Mouse (Mus musculus): ENCODE results near the gene Scn1a. TPM values are rescaled to one million over a fixed set of nuclear protein-coding genes. Genes with fewer than 3 reads are reported as not detected.

The Scn1a gene
- polyA plus RNA-seq, 1 experiment from 2014 or later, result 9.5 TPM

DNA sequence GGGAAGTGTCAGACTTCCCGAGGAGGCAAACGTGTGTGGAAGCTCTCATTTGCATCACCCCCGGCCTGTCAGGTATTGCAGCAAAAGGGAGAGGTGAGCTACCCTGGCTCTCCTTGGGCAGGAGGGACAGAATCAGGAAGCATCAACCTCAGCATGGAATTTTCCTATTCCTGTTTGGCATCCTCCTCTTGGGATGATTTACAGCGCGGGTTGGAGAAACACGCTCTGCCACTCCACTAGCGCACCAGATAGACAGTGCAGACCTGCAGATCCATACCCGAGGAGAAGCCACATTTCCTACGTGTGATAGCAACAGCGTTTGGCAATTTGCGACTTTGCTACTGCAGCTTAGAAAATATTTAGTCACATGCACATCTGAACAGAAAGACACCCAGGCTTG is 32.2 kb downstream of the Scn1a start:
- Histone ChIP-seq H3K4me1 (replicated peaks) (peaks cover 19% of the 10 kb centered on the region), H3K36me3 (no peaks in the 10 kb centered on the region), H3K9ac (replicated peaks) (peak overlapping the region; percentile 59), H3K4me3 (replicated peaks) (peak overlapping the region; percentile 53), H3K27me3 (0 out of 2 replicates have a peak, but pooled peaks cover 3% of the 10 kb centered on the region), H3K27ac (no peak overlapping the region), H3K9me3 (no peaks in the 10 kb centered on the region), H3K4me2 (replicated peaks) (peak overlapping the region; percentile 60)
- WGBS, result 30% methylated on average over 11 of the region's 11 CpGs
- no peak for ATAC-seq

DNA sequence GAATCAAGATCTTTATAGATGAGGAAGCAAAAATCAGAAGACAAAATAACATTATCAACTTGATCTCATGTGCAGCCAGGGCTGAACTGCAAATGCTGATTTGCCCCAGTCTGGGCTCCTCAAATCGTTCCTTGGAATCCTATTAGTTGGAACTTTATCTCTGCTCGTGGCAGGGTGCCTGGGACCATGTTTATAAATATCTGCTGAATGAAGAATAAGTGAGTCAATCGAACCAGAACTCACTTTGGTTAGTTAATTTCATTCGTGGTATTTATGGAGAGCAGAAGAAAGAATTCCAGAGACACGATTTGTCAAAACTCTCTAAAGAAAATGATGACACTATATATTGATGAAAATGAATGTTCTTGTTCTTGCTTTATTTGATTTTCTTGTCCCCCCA is 48.1 kb downstream of the Scn1a start:
- no peaks in the 10 kb centered on the region for H3K9me3 ChIP-seq
- no peaks in the 10 kb centered on the region for H3K27me3 ChIP-seq
- ATAC-seq, result no peak
- H3K4me1 ChIP-seq (replicated peaks), result no peaks in the 10 kb centered on the region
- H3K4me3 ChIP-seq (replicated peaks), result no peak overlapping the region
- no peak overlapping the region for H3K4me2 ChIP-seq (replicated peaks)
- no peak overlapping the region for H3K9ac ChIP-seq (replicated peaks)
- no peak overlapping the region for H3K27ac ChIP-seq
- no peaks in the 10 kb centered on the region for H3K36me3 ChIP-seq
- WGBS, result 81% methylated on average over 5 of the region's 5 CpGs

DNA sequence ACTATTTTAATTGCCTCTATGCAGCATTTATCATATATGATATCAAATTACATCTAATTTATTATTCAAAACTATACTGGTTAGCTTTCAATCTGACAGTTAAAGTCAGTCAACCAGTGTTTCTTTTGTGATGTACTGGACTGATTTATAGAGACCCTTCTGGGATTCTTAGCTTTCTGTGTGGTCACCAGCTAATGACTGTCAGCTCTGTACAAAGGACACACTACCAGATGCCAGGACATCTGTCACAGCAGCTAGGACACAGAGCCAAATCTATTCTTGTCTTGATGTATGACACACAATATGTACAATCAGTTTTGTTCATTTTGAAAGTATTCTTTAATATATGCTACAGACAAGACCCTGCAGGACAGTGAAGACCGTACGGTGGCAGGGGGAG is 72.7 kb downstream of the Scn1a start:
- 56% methylated on average over 2 of the region's 2 CpGs for WGBS
- ATAC-seq, result no peak
- no peak overlapping the region for H3K27ac ChIP-seq

DNA sequence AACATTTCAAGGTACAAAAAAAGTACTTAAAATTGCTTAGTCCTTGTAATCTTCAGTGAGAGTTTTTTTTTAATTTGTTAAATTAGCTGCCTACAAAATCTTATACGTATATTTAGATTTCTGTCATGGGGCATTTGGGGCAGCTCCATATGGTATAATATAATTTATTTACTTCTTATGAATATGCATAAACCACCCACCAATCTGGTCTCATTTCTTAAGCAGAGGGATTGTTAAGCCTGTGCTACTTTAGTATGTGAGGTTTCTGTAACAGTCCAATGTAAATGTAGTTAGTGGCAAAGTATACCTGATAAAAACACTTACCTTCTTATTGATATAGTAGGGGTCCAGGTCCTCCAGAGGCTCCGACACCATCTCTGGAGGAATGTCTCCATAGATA is 90.0 kb downstream of the Scn1a start:
- WGBS, result 91% methylated on average over 2 of the region's 2 CpGs

More for the DNA sequence above, 72.7 kb downstream of the Scn1a start:
- Histone ChIP-seq H3K9ac (replicated peaks) (no peak overlapping the region), H3K4me1 (replicated peaks) (no peaks in the 10 kb centered on the region), H3K4me3 (replicated peaks) (no peak overlapping the region), H3K4me2 (replicated peaks) (no peak overlapping the region), H3K36me3 (no peaks in the 10 kb centered on the region), H3K27me3 (no peaks in the 10 kb centered on the region), H3K9me3 (no peaks in the 10 kb centered on the region)

DNA sequence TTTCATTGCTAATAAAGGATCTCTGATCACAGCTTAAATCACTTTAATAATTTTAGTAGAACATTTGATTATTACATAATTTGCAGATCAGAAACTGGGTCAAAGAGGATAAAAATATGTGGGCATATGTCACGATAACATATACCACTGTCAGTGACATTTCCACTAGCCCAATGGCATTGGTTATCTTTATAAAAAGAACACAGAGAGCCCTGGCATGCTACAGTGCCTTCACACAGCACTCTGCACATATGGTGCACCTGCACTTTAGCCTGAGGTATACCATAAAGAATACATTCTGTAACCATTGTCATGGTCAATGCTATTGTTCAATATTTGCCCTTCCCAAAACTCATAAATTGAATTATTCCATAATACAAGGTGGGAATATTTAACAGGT is 94.0 kb downstream of the Scn1a start:
- H3K36me3 ChIP-seq, result no peaks in the 10 kb centered on the region
- no peaks in the 10 kb centered on the region for H3K9me3 ChIP-seq
- no peak overlapping the region for H3K9ac ChIP-seq (replicated peaks)
- no peaks in the 10 kb centered on the region for H3K27me3 ChIP-seq
- no peaks in the 10 kb centered on the region for H3K4me1 ChIP-seq (replicated peaks)
- 97% methylated on average over 1 of the region's 1 CpGs for WGBS
- ATAC-seq, result no peak
- H3K4me2 ChIP-seq (replicated peaks), result no peak overlapping the region
- H3K4me3 ChIP-seq (replicated peaks), result no peak overlapping the region
- no peak overlapping the region for H3K27ac ChIP-seq

More for the DNA sequence above, 90.0 kb downstream of the Scn1a start:
- Histone ChIP-seq H3K4me2 (replicated peaks) (no peak overlapping the region), H3K36me3 (no peaks in the 10 kb centered on the region), H3K4me1 (replicated peaks) (no peaks in the 10 kb centered on the region), H3K27me3 (no peaks in the 10 kb centered on the region), H3K4me3 (replicated peaks) (no peak overlapping the region), H3K27ac (no peak overlapping the region), H3K9ac (replicated peaks) (no peak overlapping the region), H3K9me3 (no peaks in the 10 kb centered on the region)
- ATAC-seq, result no peak

DNA sequence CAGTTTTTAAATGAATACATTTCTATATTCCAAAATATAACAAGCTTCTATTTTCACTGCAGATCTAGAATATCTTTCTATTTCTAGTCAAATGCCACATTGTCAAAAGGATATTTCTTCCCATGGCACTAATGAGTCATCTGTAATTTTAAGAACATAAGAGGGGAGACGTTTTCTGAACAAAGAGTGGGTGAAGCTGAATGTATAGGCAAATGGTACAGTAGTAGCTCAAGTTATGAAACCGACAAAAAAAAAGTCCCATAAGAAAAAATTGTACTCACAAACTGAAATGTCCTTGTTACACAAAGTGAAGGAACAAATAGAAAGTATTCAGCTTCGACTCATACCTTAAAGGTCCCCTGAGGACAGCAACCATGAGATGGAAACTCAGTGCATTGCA is 94.5 kb downstream of the Scn1a start:
- H3K27ac ChIP-seq, result no peak overlapping the region
- no peaks in the 10 kb centered on the region for H3K4me1 ChIP-seq (replicated peaks)
- no peak overlapping the region for H3K9ac ChIP-seq (replicated peaks)
- H3K9me3 ChIP-seq, result no peaks in the 10 kb centered on the region
- no peaks in the 10 kb centered on the region for H3K36me3 ChIP-seq
- WGBS, result 86% methylated on average over 3 of the region's 3 CpGs
- ATAC-seq, result no peak
- no peak overlapping the region for H3K4me3 ChIP-seq (replicated peaks)
- no peaks in the 10 kb centered on the region for H3K27me3 ChIP-seq
- no peak overlapping the region for H3K4me2 ChIP-seq (replicated peaks)

DNA sequence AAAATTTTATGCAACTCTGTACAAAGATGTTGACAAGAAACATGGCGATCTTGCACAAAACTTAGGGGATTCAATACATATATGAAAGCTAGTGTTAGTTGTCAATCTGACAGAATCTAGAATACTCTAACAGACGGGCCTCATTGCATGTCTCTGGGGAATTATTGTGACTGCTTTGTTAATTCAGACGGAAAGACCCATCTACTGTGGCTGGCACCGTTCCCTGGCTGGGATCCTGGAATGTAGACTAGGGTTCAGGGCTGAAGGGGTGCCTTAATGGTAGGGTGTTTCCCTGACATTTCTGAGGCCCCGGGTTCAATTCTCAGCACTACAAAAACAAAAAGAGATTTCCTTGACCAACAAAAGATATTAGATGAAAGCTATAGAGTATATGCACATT is 103.2 kb downstream of the Scn1a start:
- Histone ChIP-seq H3K36me3 (no peaks in the 10 kb centered on the region), H3K9me3 (no peaks in the 10 kb centered on the region), H3K4me1 (replicated peaks) (no peaks in the 10 kb centered on the region), H3K4me2 (replicated peaks) (no peak overlapping the region), H3K4me3 (replicated peaks) (no peak overlapping the region), H3K27ac (no peak overlapping the region), H3K27me3 (no peaks in the 10 kb centered on the region), H3K9ac (replicated peaks) (no peak overlapping the region)
- ATAC-seq, result no peak
- 61% methylated on average over 5 of the region's 5 CpGs for WGBS

DNA sequence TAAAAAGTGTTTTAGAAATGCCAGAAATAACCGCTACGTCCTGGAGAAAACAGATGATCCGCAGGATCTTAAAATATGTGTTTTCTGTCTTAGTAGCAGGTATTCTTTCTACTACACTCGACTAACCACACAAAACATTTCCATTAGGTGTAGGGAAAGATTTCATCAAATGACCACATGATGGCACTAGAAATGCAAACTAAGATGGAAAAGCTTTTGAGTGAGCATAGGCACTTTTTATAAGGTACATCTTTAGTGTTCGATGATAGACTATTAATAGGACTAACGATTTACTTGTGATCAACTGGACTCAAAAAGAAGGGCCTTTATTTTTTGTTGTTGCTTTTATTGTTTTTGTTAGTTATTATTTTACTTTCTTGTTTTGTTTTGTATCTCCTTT is 104.2 kb downstream of the Scn1a start:
- 75% methylated on average over 6 of the region's 6 CpGs for WGBS
- no peak for ATAC-seq
- no peak overlapping the region for H3K9ac ChIP-seq (replicated peaks)
- no peak overlapping the region for H3K4me3 ChIP-seq (replicated peaks)
- no peaks in the 10 kb centered on the region for H3K27me3 ChIP-seq
- H3K36me3 ChIP-seq, result no peaks in the 10 kb centered on the region
- H3K4me1 ChIP-seq (replicated peaks), result no peaks in the 10 kb centered on the region
- H3K4me2 ChIP-seq (replicated peaks), result no peak overlapping the region
- no peaks in the 10 kb centered on the region for H3K9me3 ChIP-seq
- H3K27ac ChIP-seq, result no peak overlapping the region

DNA sequence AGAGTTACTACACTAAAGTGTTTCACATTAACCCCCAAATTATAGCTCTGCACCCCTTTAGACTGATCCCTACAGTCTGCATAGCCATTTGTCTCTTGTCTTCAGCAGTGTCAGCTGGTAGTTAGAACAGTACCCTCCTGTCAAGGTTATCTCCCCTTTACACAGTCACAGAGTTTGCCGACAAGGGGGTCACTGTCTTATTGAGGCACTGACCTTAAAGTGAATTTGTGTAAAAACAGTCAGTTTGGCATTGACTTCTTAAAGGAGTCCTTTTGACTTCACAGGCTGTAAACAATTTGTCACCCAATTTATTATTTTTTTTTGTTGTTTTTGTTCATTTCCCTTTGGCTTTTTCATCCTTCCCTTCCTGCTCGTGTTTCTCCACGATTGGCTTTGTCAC is 168.1 kb downstream of the Scn1a start:
- no peaks in the 10 kb centered on the region for H3K9me3 ChIP-seq
- ATAC-seq, result no peak
- H3K9ac ChIP-seq (replicated peaks), result no peak overlapping the region
- no peak overlapping the region for H3K4me3 ChIP-seq (replicated peaks)
- H3K36me3 ChIP-seq, result peaks cover 6% of the 10 kb centered on the region; the same call in 1 of the 2 replicates
- 87% methylated on average over 3 of the region's 3 CpGs for WGBS
- H3K4me2 ChIP-seq (replicated peaks), result no peak overlapping the region
- H3K4me1 ChIP-seq (replicated peaks), result no peaks in the 10 kb centered on the region
- H3K27me3 ChIP-seq, result no peaks in the 10 kb centered on the region
- H3K27ac ChIP-seq, result no peak overlapping the region

DNA sequence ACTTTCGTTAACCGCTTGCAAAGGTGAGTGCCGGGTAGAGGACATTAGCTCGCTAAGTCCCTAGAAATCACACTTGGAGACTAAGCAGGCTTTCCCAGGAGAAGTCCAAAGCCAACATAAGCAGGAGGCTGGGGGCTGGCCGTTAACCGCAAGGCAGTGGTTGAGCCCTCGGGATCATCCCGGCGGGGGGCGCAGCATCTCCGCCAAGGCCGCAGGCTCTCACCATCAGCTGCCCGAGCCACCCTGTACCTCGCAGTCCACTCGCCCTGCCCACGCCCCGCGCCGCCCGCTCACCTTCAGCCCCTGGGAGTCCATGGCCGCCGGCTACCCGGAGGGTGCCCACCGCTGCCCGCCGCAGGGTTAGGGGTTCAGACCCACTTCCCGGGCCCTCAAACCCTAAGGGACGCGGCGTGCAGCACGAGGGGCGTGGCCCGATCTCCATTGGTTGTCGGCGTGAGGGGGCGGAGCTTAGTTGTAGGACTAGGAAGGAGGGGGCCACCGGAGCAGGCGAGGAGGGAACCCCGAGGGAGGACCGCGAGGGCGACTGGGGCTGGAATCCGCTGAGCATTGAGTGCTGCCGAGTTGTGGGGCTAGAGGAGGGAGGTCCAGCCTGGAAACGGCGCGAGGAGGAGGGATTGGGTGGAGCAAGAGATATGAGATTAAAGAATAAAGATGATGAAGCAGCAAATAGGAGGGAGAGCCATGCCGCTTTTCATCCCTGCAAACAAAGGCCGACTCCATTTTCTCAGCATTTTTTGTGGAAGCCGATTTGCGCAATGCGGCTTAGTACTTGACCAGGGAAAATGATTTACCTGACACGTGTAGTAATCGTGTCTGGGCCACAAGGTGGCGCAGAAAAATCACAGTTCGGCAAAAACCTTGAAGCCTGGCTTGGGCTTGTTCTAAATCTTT is 184.2 kb downstream of the Scn1a start, which contains the start of gene Ttc21b:
Ttc21b (minus strand) TSS at position 398 of the 912 bp plus-strand sequence.
- peaks cover 6% of the 10 kb centered on the region for H3K36me3 ChIP-seq
- peak; percentile 99 for ATAC-seq

DNA sequence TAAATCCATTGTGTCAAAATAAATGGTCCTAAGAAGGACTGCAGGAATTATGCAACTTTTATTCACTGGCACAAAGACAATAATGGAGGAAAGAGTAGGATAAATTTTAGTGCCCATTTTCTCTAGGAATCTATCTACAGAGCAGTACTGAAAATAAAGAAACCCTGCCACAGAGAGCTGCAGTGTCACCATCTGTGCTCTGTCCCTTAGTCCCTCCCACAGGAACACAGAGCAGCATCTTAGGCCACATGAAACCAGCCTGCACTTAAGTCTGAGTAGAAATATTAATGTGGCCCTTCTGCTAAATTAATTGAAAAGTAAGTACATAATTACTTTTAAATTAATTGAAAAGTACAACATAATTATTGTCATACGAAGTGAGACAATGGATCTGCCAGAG is 196.6 kb downstream of the Scn1a start:
- Histone ChIP-seq H3K4me2 (replicated peaks) (no peak overlapping the region), H3K27me3 (no peaks in the 10 kb centered on the region), H3K9ac (replicated peaks) (no peak overlapping the region), H3K27ac (no peak overlapping the region), H3K4me3 (replicated peaks) (no peak overlapping the region), H3K9me3 (no peaks in the 10 kb centered on the region), H3K4me1 (replicated peaks) (no peaks in the 10 kb centered on the region), H3K36me3 (peaks cover 49% of the 10 kb centered on the region)
- ATAC-seq, result no peak
- WGBS, result 77% methylated on average over 1 of the region's 1 CpGs

More for the DNA sequence above, 184.2 kb downstream of the Scn1a start, which contains the start of gene Ttc21b:
- Histone ChIP-seq H3K4me1 (replicated peaks) (peaks cover 20% of the 10 kb centered on the region), H3K4me2 (replicated peaks) (peak within 1 kb of the TSS; percentile 58), H3K9me3 (no peaks in the 10 kb centered on the region), H3K27ac (peak within 1 kb of the TSS; percentile 76), H3K9ac (replicated peaks) (peak within 1 kb of the TSS; percentile 77), H3K4me3 (replicated peaks) (peak within 1 kb of the TSS; percentile 73), H3K27me3 (no peaks in the 10 kb centered on the region)
- WGBS, result under 1% methylated on average over 55 of the region's 56 CpGs

DNA sequence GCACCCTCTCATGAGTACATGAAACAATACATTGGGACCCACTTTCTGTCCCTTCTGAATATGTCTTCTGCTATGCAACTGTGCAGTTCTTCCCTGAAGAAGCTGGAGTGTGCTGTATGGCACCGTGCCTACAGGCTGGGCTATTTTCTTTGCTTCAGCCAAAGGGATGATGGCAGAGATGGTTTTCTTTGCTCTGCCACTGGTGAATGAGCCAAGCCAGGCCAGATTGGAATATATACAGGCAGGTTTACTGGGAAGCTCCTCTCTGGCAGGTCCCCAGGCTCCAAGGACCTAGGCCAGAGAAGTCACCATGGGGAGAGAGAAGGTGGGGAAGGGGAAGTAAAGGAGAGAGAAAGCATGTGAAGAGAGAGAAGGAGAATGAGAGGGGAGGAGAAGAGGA is 200.3 kb downstream of the Scn1a start:
- no peaks in the 10 kb centered on the region for H3K9me3 ChIP-seq
- no peak overlapping the region for H3K4me2 ChIP-seq (replicated peaks)
- no peak overlapping the region for H3K9ac ChIP-seq (replicated peaks)
- ATAC-seq, result no peak
- H3K4me1 ChIP-seq (replicated peaks), result no peaks in the 10 kb centered on the region
- WGBS, result 90% methylated on average over 1 of the region's 1 CpGs
- no peak overlapping the region for H3K4me3 ChIP-seq (replicated peaks)
- peaks cover 37% of the 10 kb centered on the region for H3K36me3 ChIP-seq
- no peaks in the 10 kb centered on the region for H3K27me3 ChIP-seq
- H3K27ac ChIP-seq, result no peak overlapping the region
